In genomic region chr5:120769396-120769795, GRCm38 (mm10) we compare ENCODE assay signal across 21 mouse cellular contexts. TPM values are rescaled to one million over a fixed set of nuclear protein-coding genes. Genes with fewer than 3 reads are reported as not detected.
"Had no signal": no experiment of that assay in that cellular context is flagged by ENCODE, and none has a peak within 500 bp of the region (broad histone marks: within the 10 kb centered on the region; RNA-seq: fewer than 3 reads in every experiment).

No protein-coding gene starts in this region.

- ATAC-seq: liver, embryonic 12.5 days had no signal

- H3K27me3 ChIP-seq: kidney, embryonic 15.5 days; lung, embryonic 15.5 days; neural tube, embryonic 15.5 days had no signal

- DNase-seq: kidney, adult 2 months; kidney, postnatal 14 days; lung, postnatal 14 days; midbrain, embryonic 14.5 days; right cerebral cortex, adult 18-20 months; thymus, postnatal 14 days had no signal

- H3K4me2 ChIP-seq: kidney, embryonic 15.5 days; liver, embryonic 12.5 days; lung, embryonic 15.5 days; neural tube, embryonic 15.5 days had no signal

- H3K4me1 ChIP-seq: kidney, embryonic 15.5 days; limb, embryonic 10.5 days; liver, embryonic 12.5 days; lung, embryonic 15.5 days; midbrain, embryonic 10.5 days; neural tube, embryonic 15.5 days had no signal

- H3K9ac ChIP-seq: kidney, embryonic 15.5 days; liver, embryonic 12.5 days; lung, embryonic 15.5 days; neural tube, embryonic 15.5 days had no signal

- H3K4me3 ChIP-seq: kidney, embryonic 15.5 days; left cerebral cortex, adult 2 months; limb, embryonic 10.5 days; liver, embryonic 12.5 days; lung, embryonic 15.5 days; midbrain, embryonic 10.5 days; myocyte; neural tube, embryonic 15.5 days had no signal

- H3K9me3 ChIP-seq: kidney, embryonic 15.5 days; limb, embryonic 10.5 days; liver, embryonic 12.5 days; lung, embryonic 15.5 days; midbrain, embryonic 10.5 days; neural tube, embryonic 15.5 days had no signal

- H3K36me3 ChIP-seq: kidney, embryonic 15.5 days; limb, embryonic 10.5 days; liver, embryonic 12.5 days; lung, embryonic 15.5 days; midbrain, embryonic 10.5 days; neural tube, embryonic 15.5 days had no signal

- H3K27ac ChIP-seq: kidney, embryonic 15.5 days; left cerebral cortex, adult 2 months; limb, embryonic 10.5 days; liver, embryonic 12.5 days; lung, embryonic 15.5 days; macrophage; midbrain, embryonic 10.5 days; neural tube, embryonic 15.5 days; stomach, postnatal 0 days had no signal

RNA-seq across cellular contexts. Expression of gene Oas3, which starts 8.1 kb away (rescaled TPM):
- total RNA-seq: layer of hippocampus, postnatal 25 days; left cerebral cortex, adult 2 months; left cerebral cortex, postnatal 14 days had no signal
- polyA plus RNA-seq: neural tube, embryonic 11.5 days had no signal

RNA-seq across cellular contexts. Expression of gene Oas2, which starts 19.7 kb away (rescaled TPM):
- polyA plus RNA-seq: limb, embryonic 10.5 days; midbrain, embryonic 10.5 days; myocyte; neural tube, embryonic 11.5 days had no signal

RNA-seq across cellular contexts. Expression of gene Oas1e, which starts 25.9 kb away (rescaled TPM):
- total RNA-seq: layer of hippocampus, postnatal 25 days; left cerebral cortex, adult 2 months; left cerebral cortex, postnatal 14 days had no signal
- polyA plus RNA-seq: kidney, adult 2 months; kidney, embryonic 15.5 days; limb, embryonic 10.5 days; limb, embryonic 14.5 days; liver, embryonic 12.5 days; lung, embryonic 15.5 days; macrophage; midbrain, embryonic 10.5 days; myocyte; neural tube, embryonic 11.5 days; stomach, postnatal 0 days had no signal

RNA-seq across cellular contexts. Expression of gene Dtx1, which starts 57.7 kb away (rescaled TPM):
- polyA plus RNA-seq: liver, embryonic 16.5 days; myocyte had no signal
